Mouse (Mus musculus) liver, adult 2 months (tissue): ENCODE results near the gene Batf.

ENCODE experiments used
- CTCF ChIP-seq: fragments of 200-500 bp; IDR thresholded peaks from 2 replicates; pipeline ENCODE4 v1.5.1; 2011; ENCODE audit warnings: low read depth, low read length, control low read depth
- POLR2A ChIP-seq: fragments of 200-500 bp; IDR thresholded peaks from 2 replicates; pipeline ENCODE4 v1.6.1; 2011; ENCODE audit warnings: low read length, control low read depth; ENCODE audit not compliant: insufficient read depth; ENCODE audit errors: extremely low read depth

DNA sequence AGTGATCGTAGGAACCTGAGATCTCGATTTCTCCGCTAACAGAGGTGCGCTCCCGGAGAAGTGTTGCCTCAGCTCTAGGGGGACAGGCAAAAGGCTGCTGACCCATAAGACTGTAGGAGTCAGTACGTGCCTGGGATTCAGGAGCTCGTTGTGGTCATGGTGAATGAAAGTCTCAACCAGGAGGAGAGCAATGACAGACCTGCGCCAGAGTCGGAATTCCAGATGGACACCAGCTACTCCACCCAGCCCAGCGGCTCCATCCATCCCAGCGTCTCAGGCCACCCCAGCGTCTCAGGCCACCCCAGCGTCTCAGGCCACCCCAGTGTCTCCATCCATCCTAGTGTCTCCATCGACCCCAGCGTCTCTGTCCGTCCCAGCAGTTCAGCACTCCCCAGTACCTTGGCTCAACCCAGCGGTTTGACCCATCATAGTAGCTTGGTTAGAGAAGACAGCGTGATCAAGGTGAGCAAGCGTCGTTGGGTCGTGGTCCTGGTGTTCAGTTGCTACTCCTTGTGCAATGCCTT lies 60.3 kb downstream of the Batf start:
- TF ChIP-seq CTCF (no peak), POLR2A (no peak)
